Mouse (Mus musculus): ENCODE measurements at regions not wholly inside any gene's neighbourhood (a gene's known extent, or its start where the extent isn't known, plus 50 kb on each side); places are given as distances from the start of the nearest gene placed in this dataset.
"Not testable (repeated sequence)": the region's sequence is repeated elsewhere in the genome, so short reads cannot be mapped to it uniquely, and the experiment has no call there.

GRCm38 (mm10) chr5:3244067-3244466, 97.2 kb upstream of the Cdk6 start:
- not testable (repeated sequence) for DNase-seq (ENCODE audit: low spot score in 2 of 2)

DNA sequence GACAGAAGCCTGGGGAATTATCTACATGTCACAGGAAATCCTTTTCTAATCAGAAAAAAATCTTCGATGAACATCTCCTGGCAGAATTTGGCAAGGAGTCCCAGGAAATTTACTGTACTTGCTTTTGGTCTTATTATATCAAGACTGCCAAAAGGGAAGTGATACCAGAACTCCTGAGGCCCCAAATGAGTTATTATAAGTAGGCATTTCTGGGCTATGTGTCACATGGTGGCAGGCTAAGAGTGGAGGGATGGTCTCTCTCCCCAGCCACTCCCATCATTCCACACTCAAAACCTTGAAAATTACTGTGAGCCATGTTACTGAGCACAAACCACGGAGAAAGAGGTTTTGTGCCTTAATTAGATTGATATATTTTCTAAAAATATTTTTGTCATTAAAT, 94.0 kb upstream of the Cdk6 start:
- DNase-seq (ENCODE audit: low spot score in 2 of 2): no peak

DNA sequence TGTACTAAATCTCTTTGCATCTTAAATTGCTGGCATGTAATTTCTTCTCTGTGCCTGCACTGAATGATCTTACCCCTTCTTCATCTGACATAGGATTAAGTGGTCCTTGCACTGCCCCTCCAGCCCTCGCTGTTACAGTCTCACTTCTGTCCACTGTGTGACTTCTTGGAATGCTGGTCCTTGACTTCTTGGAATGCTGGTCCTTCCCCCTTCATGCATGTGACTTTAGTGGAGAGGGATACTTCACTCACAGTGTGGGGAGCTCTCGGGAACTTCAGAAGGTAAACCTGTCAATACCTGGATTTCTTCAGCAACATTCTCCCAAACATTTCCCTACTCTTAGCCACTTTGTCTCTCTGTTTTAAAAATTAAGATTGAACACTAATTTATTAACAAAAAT, 91.0 kb upstream of the Cdk6 start:
- no peak for DNase-seq (ENCODE audit: low spot score in 2 of 2)

DNA sequence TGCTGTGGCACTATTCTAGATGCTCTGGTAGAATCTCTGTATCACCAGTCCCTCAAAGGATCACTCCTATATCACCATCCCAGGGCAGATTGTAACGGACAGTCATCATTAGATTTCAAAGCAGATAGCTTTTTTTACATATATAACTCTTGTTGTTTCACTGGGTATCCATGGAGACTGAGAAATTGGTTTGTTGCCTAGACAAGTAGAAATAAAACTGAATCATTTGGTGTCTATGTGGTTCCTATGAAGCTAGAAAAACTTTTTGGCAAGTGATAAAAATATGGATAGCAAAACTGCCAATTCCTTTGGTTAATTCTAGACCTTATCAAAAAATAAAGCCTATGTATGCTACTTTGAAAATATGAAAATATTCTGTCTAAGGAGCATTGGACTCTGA, 81.0 kb upstream of the Cdk6 start:
- DNase-seq (ENCODE audit: low spot score in 2 of 2): peak in 1 of 2 experiments; percentile 3

DNA sequence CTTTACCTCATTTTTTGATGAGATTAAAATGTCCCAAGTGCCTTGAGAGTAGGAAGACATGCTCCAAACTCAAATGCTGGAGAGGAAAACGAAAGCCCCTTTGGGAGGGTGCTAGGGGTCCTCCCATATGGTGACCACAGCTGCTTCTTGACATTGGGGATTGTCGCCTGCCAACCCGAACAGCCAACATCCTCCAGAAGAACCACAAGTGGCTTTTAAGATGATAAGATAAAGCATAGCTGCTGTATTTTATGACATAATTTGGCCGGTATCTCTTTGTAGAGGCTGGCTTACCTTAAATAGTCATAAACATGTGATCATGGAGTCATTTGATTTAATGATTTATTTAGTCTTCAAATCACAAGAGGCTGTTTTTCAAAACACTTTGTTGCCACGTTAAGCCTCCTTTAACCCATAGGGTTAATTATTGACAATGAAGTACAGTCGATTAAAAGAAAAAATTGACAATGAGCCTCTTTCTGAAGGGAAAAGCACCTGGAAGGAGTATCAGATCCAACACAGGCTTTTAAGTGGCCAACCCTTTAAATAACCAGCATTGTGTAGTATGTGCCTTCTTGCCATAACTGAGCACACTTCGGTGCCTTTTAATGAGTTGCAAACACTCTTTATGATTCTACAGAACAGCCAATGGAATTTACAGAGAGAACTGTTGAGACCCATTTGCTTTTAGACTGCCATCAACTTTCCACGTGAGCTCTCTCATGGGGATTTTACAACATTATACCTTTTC, 76.1 kb upstream of the Cdk6 start:
- DNase-seq (ENCODE audit: low spot score in 2 of 2): not testable (repeated sequence)

- DNase-seq (ENCODE audit: low spot score in 2 of 2): no peak
Observed at GRCm38 (mm10) chr5:3267021-3267420, 74.3 kb upstream of the Cdk6 start.

DNA sequence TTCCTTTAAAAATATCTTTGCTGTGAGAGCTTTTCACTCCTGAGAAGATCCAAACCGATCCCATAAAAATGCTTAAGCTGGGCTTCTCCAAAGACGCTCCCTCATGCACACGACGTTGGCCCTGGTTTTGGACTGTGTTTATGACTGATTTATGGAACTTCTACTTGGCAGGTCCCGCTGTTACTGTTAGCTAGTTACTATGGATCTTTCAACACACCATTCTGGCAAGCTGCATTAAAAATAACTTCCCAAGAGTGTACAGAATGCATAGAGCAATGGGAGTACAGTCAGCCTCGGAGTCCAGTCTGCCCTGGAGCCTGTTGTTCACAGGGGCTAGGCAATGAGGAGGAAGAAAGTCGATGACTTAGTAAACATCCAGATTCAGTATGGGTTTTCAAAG, 71.5 kb upstream of the Cdk6 start:
- DNase-seq (ENCODE audit: low spot score in 2 of 2): peak in 1 of 2 experiments; percentile 7

- DNase-seq (ENCODE audit: low spot score in 2 of 2): not testable (repeated sequence)
Observed at GRCm38 (mm10) chr5:3273140-3273539, 68.1 kb upstream of the Cdk6 start.

GRCm38 (mm10) chr5:3277241-3277640, 64.0 kb upstream of the Cdk6 start:
- not testable (repeated sequence) for DNase-seq (ENCODE audit: low spot score in 2 of 2)

DNA sequence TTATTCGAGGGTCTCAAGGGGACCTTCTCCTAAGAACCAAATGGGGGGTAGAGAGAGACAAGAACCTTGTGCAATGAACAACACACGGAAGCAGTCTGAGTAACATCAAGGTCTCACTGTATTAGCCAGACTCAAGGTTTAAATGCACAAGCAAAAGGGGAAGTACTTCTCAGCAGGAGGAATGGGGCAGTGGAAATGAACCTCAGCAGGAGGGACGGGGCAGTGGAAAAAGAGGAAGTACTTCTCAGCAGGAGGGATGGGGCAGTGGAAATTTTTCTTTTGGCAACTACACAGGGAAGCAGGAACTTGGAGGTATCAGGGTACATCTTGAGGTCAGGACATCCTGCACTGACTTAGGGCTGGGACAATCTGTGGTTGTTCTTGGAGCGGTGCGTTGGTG, 62.3 kb upstream of the Cdk6 start:
- DNase-seq (ENCODE audit: low spot score in 2 of 2): not testable (repeated sequence)

DNA sequence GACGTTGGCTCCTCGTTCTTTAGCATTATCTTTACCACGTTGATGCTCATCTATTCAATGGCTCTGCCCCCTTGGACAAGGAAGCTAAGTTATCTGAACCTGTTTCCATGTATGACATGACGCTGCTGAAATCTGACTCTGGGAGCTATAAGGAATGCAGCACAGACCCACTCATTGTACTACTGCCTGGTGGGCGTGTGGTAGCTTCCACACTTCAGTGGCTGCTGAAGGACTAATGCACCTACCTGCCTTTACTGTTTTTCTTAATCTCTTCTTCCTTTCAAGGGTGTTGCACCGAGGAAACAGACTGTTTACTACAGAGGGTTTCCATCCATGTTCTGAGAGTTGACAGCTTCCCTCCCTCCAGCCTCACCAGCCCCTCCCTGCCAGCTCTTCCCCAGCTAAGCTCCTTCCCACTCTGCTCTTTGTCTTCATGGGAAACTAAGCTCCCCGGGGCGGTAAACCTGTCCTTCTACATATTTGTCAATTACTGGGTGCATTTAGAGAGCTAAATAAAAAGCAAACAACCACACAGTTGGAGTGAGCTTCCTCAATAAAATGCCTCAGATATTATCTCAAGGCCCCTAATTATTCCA, 59.3 kb upstream of the Cdk6 start:
- not testable (repeated sequence) for DNase-seq (ENCODE audit: low spot score in 2 of 2)

DNA sequence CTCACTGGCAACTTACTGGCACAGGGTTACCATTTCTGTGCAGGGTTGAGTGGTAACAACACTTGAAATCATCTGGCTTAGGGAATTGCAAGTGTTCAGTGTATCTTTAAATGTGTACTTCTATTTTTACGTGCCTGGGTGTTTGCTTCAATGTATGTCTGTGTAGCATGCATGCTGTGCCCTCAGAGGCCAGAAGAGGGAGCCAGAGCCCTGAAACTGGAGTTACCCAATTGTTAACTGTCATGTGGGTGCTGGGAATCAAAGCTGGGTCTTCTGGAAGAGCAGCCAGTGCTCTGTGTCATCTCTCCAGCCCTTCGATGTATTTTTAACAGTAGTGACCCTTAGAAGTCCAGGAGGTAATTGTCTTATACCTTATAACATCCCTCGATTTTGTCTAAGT, 58.2 kb upstream of the Cdk6 start:
- no peak for DNase-seq (ENCODE audit: low spot score in 2 of 2)

DNA sequence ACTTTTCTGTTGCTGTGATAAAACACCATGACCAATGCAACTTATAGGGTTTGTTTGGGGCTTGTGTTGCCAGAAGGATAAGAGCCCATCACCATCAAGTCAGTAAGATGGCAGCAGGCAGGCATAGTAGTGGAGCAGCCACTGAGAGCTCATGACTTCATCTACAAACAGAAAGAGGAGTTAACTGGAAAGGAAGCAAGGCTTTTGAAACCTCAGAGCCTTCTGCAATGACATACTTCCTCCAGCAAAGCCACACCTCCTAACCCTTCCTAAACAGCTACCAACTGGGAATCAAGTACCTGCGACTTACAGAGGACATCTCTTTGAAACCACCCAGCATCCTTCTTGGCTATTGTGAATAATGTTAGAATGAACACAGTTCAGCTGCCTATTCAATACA, 57.0 kb upstream of the Cdk6 start:
- not testable (repeated sequence) for DNase-seq (ENCODE audit: low spot score in 2 of 2)

GRCm38 (mm10) chr5:3289991-3290417, 51.3 kb upstream of the Cdk6 start:
- DNase-seq (ENCODE audit: low spot score in 2 of 2): peak; percentile 36 to 41
